Mouse (Mus musculus) liver, embryonic 13.5 days (tissue): ENCODE measurements around the gene Uxs1. TPM values are rescaled to one million over a fixed set of nuclear protein-coding genes. Genes with fewer than 3 reads are reported as not detected.

Source experiments
- ATAC-seq: fragments of 200-750 bp; cut with Nextera tagmentation; 2 replicates; pipeline ENCODE4 v1.8.0; 2017; ENCODE audit warnings: low read depth, mild to moderate bottlenecking, moderate number of reproducible peaks, moderate library complexity
- DNase-seq: peaks from one replicate; pipeline ENCODE4 v3.0.0; 2022
- H3K27ac ChIP-seq: fragments of 300-500 bp; sonication (generic); 2 replicates; pipeline ENCODE4 v1.5.1; 2015; ENCODE audit warnings: moderate library complexity, mild to moderate bottlenecking, inconsistent platforms
- H3K27me3 ChIP-seq: fragments of 300-500 bp; sonication (generic); 2 replicates; pipeline ENCODE4 v1.6.1; 2015; ENCODE audit warnings: mild to moderate bottlenecking, inconsistent platforms
- H3K36me3 ChIP-seq: fragments of 300-500 bp; sonication (generic); 2 replicates; pipeline ENCODE4 v1.6.1; 2015; ENCODE audit warnings: mild to moderate bottlenecking, inconsistent platforms
- H3K4me1 ChIP-seq: fragments of 300-500 bp; sonication (generic); replicated peaks from 2 replicates; pipeline ENCODE4 v1.6.1; 2015; ENCODE audit warnings: inconsistent platforms
- H3K4me2 ChIP-seq: fragments of 300-500 bp; sonication (generic); 2 replicates; pipeline ENCODE4 v1.6.1; 2015; ENCODE audit warnings: inconsistent platforms, mild to moderate bottlenecking, moderate library complexity
- H3K4me3 ChIP-seq: fragments of 300-500 bp; sonication (generic); replicated peaks from 2 replicates; pipeline ENCODE4 v1.5.1; 2015; ENCODE audit warnings: mild to moderate bottlenecking, inconsistent platforms
- H3K9ac ChIP-seq: fragments of 300-500 bp; sonication (generic); 2 replicates; pipeline ENCODE4 v1.6.1; 2015; ENCODE audit warnings: mild to moderate bottlenecking, inconsistent platforms
- H3K9me3 ChIP-seq: fragments of 300-500 bp; sonication (generic); replicated peaks from 2 replicates; pipeline ENCODE4 v1.6.1; 2016; ENCODE audit warnings: inconsistent platforms
- WGBS: fragments of 180-500 bp; shearing (Covaris S2); methylation state at CpG from one replicate; pipeline ENCODE4 v1.1.7; 2015; ENCODE audit not compliant: insufficient replicate concordance; 5-methylcytosine and 5-hydroxymethylcytosine counted together
- polyA plus RNA-seq: library from polyadenylated mRNA; unstranded; fragments of >200 nt; fragmentation: Nextera tagmentation; extraction: Ambion mirVana; gene quantifications from 2 replicates; pipeline ENCODE4 v1.2.1, GENCODE M21; 2015

The Uxs1 gene
- polyA plus RNA-seq, 1 experiment from 2014 or later, result 9.4 TPM

GRCm38 (mm10) chr1:43803906-43804474 is 23.6 kb downstream of the Uxs1 start:
- H3K9me3 ChIP-seq, result no peaks in the 10 kb centered on the region
- no peak overlapping the region for H3K4me3 ChIP-seq
- WGBS, result 73% methylated on average over 1 of the region's 1 CpGs
- peaks cover 22% of the 10 kb centered on the region for H3K36me3 ChIP-seq
- H3K27ac ChIP-seq, result no peak overlapping the region
- no peaks in the 10 kb centered on the region; the same call in 1 of the 2 replicates for H3K4me1 ChIP-seq
- DNase-seq (no peak), ATAC-seq (no peak)
- H3K9ac ChIP-seq, result no peak overlapping the region
- no peak overlapping the region for H3K4me2 ChIP-seq
- H3K27me3 ChIP-seq, result no peaks in the 10 kb centered on the region

- ATAC-seq, result no peak
- peaks cover 23% of the 10 kb centered on the region for H3K36me3 ChIP-seq
- 81% methylated on average over 3 of the region's 3 CpGs for WGBS
These were observed 29.6 kb downstream of the Uxs1 start for GRCm38 (mm10) chr1:43798048-43798447.

GRCm38 (mm10) chr1:43789765-43790164 is 37.8 kb downstream of the Uxs1 start:
- H3K36me3 ChIP-seq, result peaks cover 12% of the 10 kb centered on the region
- no peak overlapping the region for H3K4me3 ChIP-seq
- DNase-seq (no peak), ATAC-seq (no peak)
- no peaks in the 10 kb centered on the region for H3K27me3 ChIP-seq
- 62% methylated on average over 2 of the region's 2 CpGs for WGBS
- no peak overlapping the region for H3K4me2 ChIP-seq
- H3K27ac ChIP-seq, result no peak overlapping the region
- no peak overlapping the region for H3K9ac ChIP-seq
- 0 out of 2 replicates have a peak, but pooled peaks cover 4% of the 10 kb centered on the region for H3K4me1 ChIP-seq
- H3K9me3 ChIP-seq, result no peaks in the 10 kb centered on the region

More at GRCm38 (mm10) chr1:43798048-43798447, 29.6 kb downstream of the Uxs1 start:
- no peak overlapping the region for H3K4me2 ChIP-seq
- H3K4me3 ChIP-seq, result no peak overlapping the region
- no peak overlapping the region for H3K9ac ChIP-seq
- no peaks in the 10 kb centered on the region for H3K4me1 ChIP-seq
- H3K9me3 ChIP-seq, result no peaks in the 10 kb centered on the region
- H3K27ac ChIP-seq, result no peak overlapping the region
- no peak for DNase-seq
- no peaks in the 10 kb centered on the region for H3K27me3 ChIP-seq

GRCm38 (mm10) chr1:43786711-43787110 is 40.9 kb downstream of the Uxs1 start:
- H3K27ac ChIP-seq, result no peak overlapping the region
- no peak for ATAC-seq

GRCm38 (mm10) chr1:43785316-43785715 is 42.3 kb downstream of the Uxs1 start:
- H3K27ac ChIP-seq, result no peak overlapping the region
- ATAC-seq (no peak), DNase-seq (no peak)
- H3K4me1 ChIP-seq, result no peaks in the 10 kb centered on the region
- no peaks in the 10 kb centered on the region for H3K27me3 ChIP-seq
- no peak overlapping the region for H3K9ac ChIP-seq
- H3K36me3 ChIP-seq, result peaks cover 14% of the 10 kb centered on the region
- H3K4me3 ChIP-seq, result no peak overlapping the region
- 75% methylated on average over 5 of the region's 5 CpGs for WGBS
- no peaks in the 10 kb centered on the region for H3K9me3 ChIP-seq
- H3K4me2 ChIP-seq, result no peak overlapping the region

More at GRCm38 (mm10) chr1:43786711-43787110, 40.9 kb downstream of the Uxs1 start:
- Histone ChIP-seq H3K36me3 (peaks cover 14% of the 10 kb centered on the region), H3K27me3 (no peaks in the 10 kb centered on the region), H3K9me3 (no peaks in the 10 kb centered on the region), H3K4me3 (no peak overlapping the region), H3K9ac (no peak overlapping the region), H3K4me1 (no peaks in the 10 kb centered on the region), H3K4me2 (no peak overlapping the region)
- 73% methylated on average over 5 of the region's 5 CpGs for WGBS
- DNase-seq, result no peak

GRCm38 (mm10) chr1:43783186-43783585 is 44.4 kb downstream of the Uxs1 start:
- 84% methylated on average over 3 of the region's 3 CpGs for whole genome bisulfite sequencing

GRCm38 (mm10) chr1:43782680-43783079 is 44.9 kb downstream of the Uxs1 start:
- no peak overlapping the region for H3K27ac ChIP-seq
- H3K4me3 ChIP-seq, result no peak overlapping the region
- no peak for DNase-seq
- no peak for ATAC-seq
- H3K4me1 ChIP-seq, result no peaks in the 10 kb centered on the region
- no peak overlapping the region for H3K9ac ChIP-seq
- WGBS, result 87% methylated on average over 3 of the region's 3 CpGs
- H3K4me2 ChIP-seq, result no peak overlapping the region
- H3K36me3 ChIP-seq, result peaks cover 24% of the 10 kb centered on the region
- no peaks in the 10 kb centered on the region for H3K27me3 ChIP-seq
- H3K9me3 ChIP-seq, result no peaks in the 10 kb centered on the region

More at GRCm38 (mm10) chr1:43783186-43783585, 44.4 kb downstream of the Uxs1 start:
- Histone ChIP-seq H3K4me2 (no peak overlapping the region), H3K9ac (no peak overlapping the region), H3K27ac (no peak overlapping the region), H3K36me3 (peaks cover 24% of the 10 kb centered on the region), H3K4me3 (no peak overlapping the region), H3K9me3 (no peaks in the 10 kb centered on the region), H3K4me1 (no peaks in the 10 kb centered on the region), H3K27me3 (no peaks in the 10 kb centered on the region)
- no peak for ATAC-seq
- DNase-seq, result no peak

- H3K36me3 ChIP-seq, result peaks cover 23% of the 10 kb centered on the region
- H3K27ac ChIP-seq, result no peak overlapping the region
- no peak overlapping the region for H3K4me3 ChIP-seq
- no peak overlapping the region for H3K9ac ChIP-seq
- no peaks in the 10 kb centered on the region for H3K27me3 ChIP-seq
- ATAC-seq (no peak), DNase-seq (no peak)
- no peak overlapping the region for H3K4me2 ChIP-seq
- no peaks in the 10 kb centered on the region for H3K4me1 ChIP-seq
- 82% methylated on average over 3 of the region's 3 CpGs for WGBS
- H3K9me3 ChIP-seq, result no peaks in the 10 kb centered on the region
These were observed 45.9 kb downstream of the Uxs1 start for GRCm38 (mm10) chr1:43781672-43782071.

- Histone ChIP-seq H3K27ac (no peak overlapping the region), H3K4me2 (no peak overlapping the region)
- 67% methylated on average over 2 of the region's 2 CpGs for WGBS
These were observed 46.4 kb downstream of the Uxs1 start for GRCm38 (mm10) chr1:43781195-43781594.

GRCm38 (mm10) chr1:43776106-43776505 is 51.5 kb downstream of the Uxs1 start:
- H3K4me1 ChIP-seq, result no peaks in the 10 kb centered on the region
- 77% methylated on average over 3 of the region's 3 CpGs for WGBS
- H3K27ac ChIP-seq, result no peak overlapping the region
- no peaks in the 10 kb centered on the region for H3K27me3 ChIP-seq
- no peak for DNase-seq
- H3K4me3 ChIP-seq, result no peak overlapping the region
- H3K4me2 ChIP-seq, result no peak overlapping the region
- H3K9ac ChIP-seq, result no peak overlapping the region
- no peak for ATAC-seq
- peaks cover 59% of the 10 kb centered on the region for H3K36me3 ChIP-seq
- H3K9me3 ChIP-seq, result no peaks in the 10 kb centered on the region

More at GRCm38 (mm10) chr1:43781195-43781594, 46.4 kb downstream of the Uxs1 start:
- DNase-seq, result no peak
- Histone ChIP-seq H3K9me3 (no peaks in the 10 kb centered on the region), H3K4me1 (no peaks in the 10 kb centered on the region), H3K36me3 (peaks cover 23% of the 10 kb centered on the region), H3K27me3 (no peaks in the 10 kb centered on the region), H3K4me3 (no peak overlapping the region), H3K9ac (no peak overlapping the region)
- ATAC-seq, result no peak

- Histone ChIP-seq H3K9me3 (no peaks in the 10 kb centered on the region), H3K27ac (no peak overlapping the region), H3K4me3 (no peak overlapping the region), H3K9ac (no peak overlapping the region), H3K27me3 (no peaks in the 10 kb centered on the region), H3K4me2 (no peak overlapping the region), H3K36me3 (peaks cover 66% of the 10 kb centered on the region), H3K4me1 (no peaks in the 10 kb centered on the region)
- WGBS, result 75% methylated on average over 4 of the region's 4 CpGs
- ATAC-seq (no peak), DNase-seq (no peak)
These were observed 53.5 kb downstream of the Uxs1 start for GRCm38 (mm10) chr1:43774126-43774525.

GRCm38 (mm10) chr1:43772694-43773093 is 54.9 kb downstream of the Uxs1 start:
- no peak for DNase-seq
- 93% methylated on average over 3 of the region's 3 CpGs for WGBS
- H3K4me1 ChIP-seq, result no peaks in the 10 kb centered on the region
- no peak overlapping the region for H3K4me2 ChIP-seq
- H3K36me3 ChIP-seq, result peaks cover 67% of the 10 kb centered on the region
- H3K9ac ChIP-seq, result no peak overlapping the region
- H3K4me3 ChIP-seq, result no peak overlapping the region
- ATAC-seq, result no peak
- no peak overlapping the region for H3K27ac ChIP-seq
- no peaks in the 10 kb centered on the region for H3K9me3 ChIP-seq
- no peaks in the 10 kb centered on the region for H3K27me3 ChIP-seq
